Mouse (Mus musculus) heart, adult 2 months (tissue): Measurements from ENCODE around the gene Bdp1.

ENCODE experiments used
- CTCF ChIP-seq: fragments of 200-600 bp; IDR thresholded peaks from 2 replicates; pipeline ENCODE4 v1.8.1; 2022; ENCODE audit warnings: antibody characterized with exemption, mild to moderate bottlenecking, moderate library complexity
- EP300 ChIP-seq: fragments of 200-500 bp; IDR thresholded peaks from 2 replicates; pipeline ENCODE4 v1.6.1; 2011; ENCODE audit warnings: low read depth, low read length, control low read depth; ENCODE audit not compliant: insufficient read depth
- POLR2A ChIP-seq: fragments of 200-500 bp; IDR thresholded peaks from 2 replicates; pipeline ENCODE4 v1.6.1; 2011; ENCODE audit warnings: mild to moderate bottlenecking, low read depth, low read length, control low read depth; ENCODE audit not compliant: insufficient read depth

DNA sequence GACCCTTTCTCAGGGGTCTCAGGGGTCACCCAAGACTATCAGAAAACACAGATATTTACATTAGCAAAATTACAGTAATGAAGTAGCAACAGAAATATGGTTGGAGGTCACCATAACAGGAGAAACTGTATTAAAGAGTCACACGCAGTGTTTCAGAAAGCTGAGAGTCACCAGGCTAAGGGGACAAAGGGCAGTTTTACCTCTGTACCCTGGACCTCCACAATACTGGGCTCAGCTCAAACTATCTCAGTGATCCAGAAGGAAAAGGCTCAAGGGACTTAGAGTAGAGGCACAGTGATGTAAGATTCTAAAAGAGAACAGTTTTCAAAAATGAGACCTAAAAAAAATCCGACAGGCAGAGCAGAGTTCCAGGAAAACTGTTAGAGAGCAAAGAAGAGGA is 124.5 kb downstream of the Bdp1 start:
- no peak for TF ChIP-seq CTCF
- TF ChIP-seq POLR2A = no peak
- no peak for TF ChIP-seq EP300
